Mouse (Mus musculus) erythroblast, embryonic 14.5 days (primary cell): ENCODE data around the gene Ranbp2. TPM values are rescaled to one million over a fixed set of nuclear protein-coding genes. Genes with fewer than 3 reads are reported as not detected.

Source experiments
- H3K27me3 ChIP-seq: 2 replicates; pipeline ENCODE4 v1.6.1; 2012; ENCODE audit warnings: inconsistent platforms; ENCODE audit not compliant: control insufficient read depth
- H3K36me3 ChIP-seq: 2 replicates; pipeline ENCODE4 v1.6.1; 2012; ENCODE audit warnings: mild to moderate bottlenecking, inconsistent platforms; ENCODE audit not compliant: control insufficient read depth
- H3K4me1 ChIP-seq: 2 replicates; pipeline ENCODE4 v1.6.1; 2012; ENCODE audit warnings: inconsistent platforms; ENCODE audit not compliant: control insufficient read depth
- H3K4me3 ChIP-seq: replicated peaks from 2 replicates; pipeline ENCODE3; 2012; ENCODE audit warnings: moderate library complexity, mild to moderate bottlenecking, inconsistent platforms
- H3K9me3 ChIP-seq: 2 replicates; pipeline ENCODE4 v1.6.1; 2012; ENCODE audit warnings: low read length, inconsistent platforms, mixed read lengths; ENCODE audit not compliant: control insufficient read depth
- GATA1 ChIP-seq: IDR thresholded peaks from 2 replicates; pipeline ENCODE4 v1.6.1; 2012; ENCODE audit warnings: low read length, inconsistent platforms, mixed read lengths
- TAL1 ChIP-seq: IDR thresholded peaks from 3 replicates; pipeline ENCODE4 v1.6.1; 2012; ENCODE audit warnings: low read length, inconsistent platforms, mixed read lengths
- polyA plus RNA-seq: library from polyadenylated mRNA; stranded (reverse); fragments of >175 nt; gene quantifications from 2 replicates; pipeline ENCODE4 v1.2.3, GENCODE M21; 2012

The Ranbp2 gene
- 0.23 and 0.29 TPM in 2 replicates for polyA plus RNA-seq

DNA sequence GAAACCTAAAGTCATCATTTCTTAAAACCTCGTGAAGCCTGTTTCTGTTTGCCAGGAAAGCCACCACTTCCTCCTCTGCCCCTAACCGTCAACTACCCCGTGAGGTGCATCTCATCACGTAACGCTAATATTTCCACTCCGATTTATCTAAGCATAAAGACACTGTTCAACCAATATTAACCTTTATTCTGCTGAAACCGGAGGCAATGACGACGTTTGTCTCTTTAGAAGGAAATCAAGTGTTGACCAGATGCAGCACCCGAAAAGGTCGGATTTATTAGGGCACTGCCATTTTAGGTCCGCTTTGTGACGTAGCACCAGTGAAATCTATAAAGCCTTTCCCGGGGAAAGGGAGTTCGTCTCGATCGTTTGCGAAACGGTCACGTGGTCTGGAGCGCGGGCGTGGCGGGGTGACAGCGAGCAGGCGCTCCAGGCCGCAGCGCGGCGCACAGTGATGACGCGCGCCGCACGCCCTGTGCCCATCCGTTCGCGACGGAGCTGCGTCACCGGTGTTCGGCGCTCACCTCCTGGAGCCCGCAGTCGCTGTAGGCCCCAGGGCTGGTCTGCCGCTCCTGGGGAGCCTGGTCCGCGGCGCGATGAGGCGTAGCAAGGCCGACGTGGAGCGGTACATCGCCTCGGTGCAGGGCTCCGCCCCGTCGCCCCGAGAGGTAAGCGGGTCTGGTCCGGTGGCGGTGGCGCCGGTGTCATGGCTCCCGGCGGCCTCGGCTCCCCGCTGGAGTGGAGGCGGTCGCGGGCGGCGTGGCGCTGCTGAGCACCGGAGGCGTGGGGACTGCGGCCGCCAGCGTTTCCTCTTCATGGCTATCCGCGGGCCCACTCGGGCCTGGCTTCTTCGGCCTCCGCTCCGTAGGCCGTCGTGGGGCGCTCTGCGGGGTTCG lies at the start of gene Ranbp2:
Gene Ranbp2, plus strand, starts transcription at position 537 of the 896 bp plus-strand sequence.
- Histone ChIP-seq H3K4me3 (peak within 1 kb of the TSS; percentile 99), H3K27me3 (no peaks in the 10 kb centered on the region), H3K36me3 (peaks cover 20% of the 10 kb centered on the region), H3K4me1 (peaks cover 32% of the 10 kb centered on the region), H3K9me3 (no peaks in the 10 kb centered on the region)
- TF ChIP-seq TAL1 (no peak), GATA1 (no peak)

DNA sequence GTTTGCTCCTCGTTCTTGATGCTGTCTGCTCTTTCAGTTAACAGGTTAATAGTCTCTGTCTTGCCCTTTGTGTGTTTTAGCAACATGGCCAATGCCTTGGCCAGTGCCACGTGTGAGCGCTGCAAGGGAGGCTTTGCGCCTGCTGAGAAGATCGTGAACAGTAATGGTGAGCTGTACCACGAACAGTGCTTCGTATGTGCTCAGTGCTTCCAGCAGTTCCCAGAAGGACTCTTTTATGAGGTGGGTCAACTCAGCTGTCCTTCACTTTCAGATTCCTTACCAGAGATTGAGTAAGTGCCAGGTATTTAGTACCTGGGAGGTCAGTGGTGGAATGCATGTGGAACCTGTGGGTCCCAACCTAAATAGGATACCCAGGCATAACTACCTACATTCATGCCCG lies 47.8 kb upstream of the Ranbp2 start:
- Histone ChIP-seq H3K4me1 (peaks cover 5% of the 10 kb centered on the region), H3K36me3 (peaks cover 86% of the 10 kb centered on the region), H3K4me3 (no peak overlapping the region), H3K27me3 (no peaks in the 10 kb centered on the region), H3K9me3 (no peaks in the 10 kb centered on the region)
- no peak for TF ChIP-seq TAL1
- TF ChIP-seq GATA1 = no peak

DNA sequence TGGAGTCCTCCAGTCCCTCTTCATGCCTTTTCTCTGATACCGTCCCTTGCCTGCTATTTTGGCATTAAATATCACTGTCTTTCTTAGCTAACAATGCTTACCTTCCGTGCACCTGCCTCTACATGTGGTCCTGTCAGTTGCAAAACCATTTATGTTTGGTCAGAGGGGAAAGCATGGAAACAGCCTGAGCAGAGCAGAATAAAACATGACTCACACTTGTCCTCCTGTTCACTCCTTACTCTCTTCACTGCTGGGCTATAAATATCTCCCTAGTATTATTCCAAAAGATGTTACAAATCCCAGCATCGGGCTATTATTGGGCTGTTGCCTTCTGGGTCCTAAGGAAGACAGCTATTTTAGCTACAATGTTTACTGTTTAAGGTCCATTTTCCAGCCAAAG lies 44.9 kb upstream of the Ranbp2 start:
- peaks cover 19% of the 10 kb centered on the region for H3K4me1 ChIP-seq
- no peaks in the 10 kb centered on the region for H3K27me3 ChIP-seq
- H3K36me3 ChIP-seq = peaks cover 88% of the 10 kb centered on the region
- no peak overlapping the region for H3K4me3 ChIP-seq
- H3K9me3 ChIP-seq = no peaks in the 10 kb centered on the region
- no peak for TF ChIP-seq GATA1

DNA sequence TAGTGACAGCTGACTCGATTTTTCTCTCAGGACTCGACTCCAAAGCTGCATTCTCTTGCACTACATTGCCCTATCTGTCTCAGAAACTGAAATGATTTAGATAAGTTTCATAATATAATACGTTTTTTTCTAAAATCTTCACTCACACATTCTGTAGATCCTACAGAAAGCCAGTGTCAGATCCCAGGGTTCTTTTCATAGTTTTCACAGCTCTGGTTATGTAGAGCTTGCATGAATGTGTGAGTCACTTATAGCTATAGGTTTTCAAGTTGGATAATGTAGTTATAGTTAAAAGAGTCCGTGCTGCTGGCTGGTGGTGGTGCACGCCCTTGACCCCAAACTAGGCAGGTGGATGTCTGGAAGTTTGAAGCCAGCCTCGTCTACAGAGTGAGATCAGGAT lies 42.1 kb upstream of the Ranbp2 start:
- Histone ChIP-seq H3K4me1 (peaks cover 31% of the 10 kb centered on the region), H3K4me3 (no peak overlapping the region), H3K36me3 (peaks cover 96% of the 10 kb centered on the region), H3K27me3 (no peaks in the 10 kb centered on the region), H3K9me3 (no peaks in the 10 kb centered on the region)
- no peak for TF ChIP-seq TAL1
- TF ChIP-seq GATA1 = no peak

DNA sequence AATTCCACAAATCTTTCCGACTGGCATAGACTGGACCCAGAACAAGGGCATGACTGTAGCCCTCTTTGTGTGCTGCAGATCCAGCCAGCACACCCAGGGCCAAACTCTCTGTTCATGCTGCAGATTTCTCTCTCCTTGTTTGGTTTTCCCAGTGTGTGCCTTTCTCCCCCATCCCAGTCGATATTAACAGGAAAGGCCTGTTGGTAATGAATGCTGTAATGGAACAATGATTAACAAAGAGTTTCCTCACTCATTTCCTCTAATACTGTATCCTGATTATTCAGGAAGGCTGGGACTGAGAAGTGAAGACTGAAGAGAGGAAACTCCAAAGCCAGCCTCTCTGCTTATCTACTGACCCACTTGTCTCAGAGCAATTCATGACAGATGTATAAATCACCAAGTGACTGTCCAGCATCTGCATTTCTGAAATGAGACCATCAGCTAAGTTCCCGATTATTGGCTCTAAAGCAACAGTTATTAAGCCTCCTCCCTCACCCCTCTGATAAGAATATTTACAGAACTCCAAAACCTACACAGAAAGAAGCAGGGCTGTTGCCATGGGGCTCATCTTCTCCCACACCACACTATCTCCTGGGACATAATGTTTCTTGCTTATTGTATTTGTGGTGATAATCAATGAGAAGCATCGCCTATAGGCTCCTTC lies 41.3 kb upstream of the Ranbp2 start:
- no peaks in the 10 kb centered on the region for H3K27me3 ChIP-seq
- no peaks in the 10 kb centered on the region for H3K9me3 ChIP-seq
- H3K4me1 ChIP-seq = peaks cover 33% of the 10 kb centered on the region
- no peak overlapping the region for H3K4me3 ChIP-seq
- peaks cover 96% of the 10 kb centered on the region for H3K36me3 ChIP-seq
- no peak for TF ChIP-seq TAL1
- no peak for TF ChIP-seq GATA1

DNA sequence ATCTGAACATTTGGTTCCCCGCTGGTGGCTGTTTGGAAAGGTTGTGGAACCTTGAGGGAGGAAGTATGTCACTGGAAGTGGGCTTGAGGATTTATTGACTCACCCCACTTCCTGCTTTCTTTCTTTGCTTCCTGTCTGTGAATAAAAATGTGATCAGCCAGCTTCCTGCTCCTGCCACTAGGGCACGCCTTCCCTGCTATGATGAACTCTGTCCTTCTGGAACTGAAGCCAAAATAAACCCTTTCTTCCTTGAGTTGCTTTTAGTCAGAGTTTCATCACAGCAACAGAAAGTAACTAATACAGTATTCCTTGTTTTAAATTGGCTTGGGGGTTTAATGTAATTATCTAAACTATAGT lies 40.8 kb upstream of the Ranbp2 start:
- Histone ChIP-seq H3K27me3 (no peaks in the 10 kb centered on the region), H3K4me3 (no peak overlapping the region), H3K9me3 (no peaks in the 10 kb centered on the region), H3K36me3 (peaks cover 97% of the 10 kb centered on the region), H3K4me1 (peaks cover 35% of the 10 kb centered on the region)
- TF ChIP-seq TAL1 (no peak), GATA1 (no peak)

DNA sequence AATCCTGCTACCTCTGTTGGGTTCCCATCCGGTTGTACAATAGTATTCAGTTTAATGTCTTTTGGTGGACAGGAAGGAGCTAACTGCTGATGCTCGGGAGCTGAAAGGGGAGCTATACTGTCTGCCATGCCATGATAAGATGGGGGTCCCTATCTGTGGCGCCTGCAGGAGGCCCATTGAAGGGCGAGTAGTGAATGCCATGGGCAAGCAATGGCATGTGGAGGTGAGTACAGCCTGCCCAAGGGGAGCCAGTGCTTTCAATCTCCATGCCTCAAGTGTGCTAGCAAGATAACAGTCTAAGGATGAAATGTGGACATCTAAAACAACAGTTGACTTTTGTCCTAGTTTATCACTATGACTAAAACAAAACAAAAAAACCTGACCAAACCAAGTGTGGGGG lies 34.4 kb upstream of the Ranbp2 start:
- Histone ChIP-seq H3K4me1 (peaks cover 44% of the 10 kb centered on the region), H3K9me3 (no peaks in the 10 kb centered on the region), H3K27me3 (no peaks in the 10 kb centered on the region), H3K4me3 (peak overlapping the region; percentile 31), H3K36me3 (peaks cover 99% of the 10 kb centered on the region)
- TF ChIP-seq GATA1 (peak; percentile 56), TAL1 (peak; percentile 64)

DNA sequence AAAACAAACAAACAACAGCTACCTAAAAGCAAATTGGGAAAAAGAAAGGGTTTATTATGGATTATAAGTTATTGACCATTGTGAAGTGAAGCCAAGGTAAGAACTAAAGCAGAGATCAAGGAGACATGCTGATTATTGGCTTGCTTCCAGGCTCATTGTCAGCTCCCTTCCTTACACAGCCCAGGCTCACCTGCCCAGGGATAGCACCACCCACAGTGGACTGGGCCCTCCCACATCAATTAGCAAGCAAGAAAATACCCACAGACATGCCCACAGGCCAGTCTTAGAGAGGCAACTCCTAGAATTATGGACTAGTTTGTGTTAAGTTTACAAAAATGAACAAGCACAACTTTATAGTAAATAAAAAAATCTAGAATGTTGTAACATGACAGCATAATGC lies 33.9 kb upstream of the Ranbp2 start:
- peaks cover 99% of the 10 kb centered on the region for H3K36me3 ChIP-seq
- peaks cover 43% of the 10 kb centered on the region for H3K4me1 ChIP-seq

DNA sequence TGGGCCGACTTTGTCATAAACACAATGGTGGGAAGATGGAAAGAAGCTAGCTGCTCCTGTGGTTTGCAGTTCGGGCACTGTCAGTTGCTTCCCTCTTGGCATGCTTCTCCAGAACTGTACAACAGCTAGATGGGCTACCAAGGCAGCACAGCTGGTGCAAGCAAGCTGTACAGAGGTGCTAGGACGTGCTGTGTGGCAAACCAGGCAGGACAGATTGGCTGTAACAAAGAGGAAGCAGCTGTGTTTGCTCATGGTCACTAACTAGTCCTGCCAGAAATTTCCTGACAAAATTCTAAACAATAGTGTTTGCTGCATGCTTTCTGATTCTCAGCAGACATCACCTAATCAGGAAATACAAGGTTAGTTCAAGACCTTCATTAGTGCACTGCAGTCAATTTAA lies 30.0 kb upstream of the Ranbp2 start:
- no peak for TF ChIP-seq TAL1
- TF ChIP-seq GATA1 = no peak
- peaks cover 98% of the 10 kb centered on the region for H3K36me3 ChIP-seq
- H3K4me3 ChIP-seq = no peak overlapping the region
- H3K4me1 ChIP-seq = peaks cover 20% of the 10 kb centered on the region
- H3K9me3 ChIP-seq = no peaks in the 10 kb centered on the region
- H3K27me3 ChIP-seq = no peaks in the 10 kb centered on the region

More for the DNA sequence above, 33.9 kb upstream of the Ranbp2 start:
- Histone ChIP-seq H3K27me3 (no peaks in the 10 kb centered on the region), H3K4me3 (no peak overlapping the region), H3K9me3 (no peaks in the 10 kb centered on the region)
- no peak for TF ChIP-seq GATA1
- no peak for TF ChIP-seq TAL1
